Mouse (Mus musculus) T-helper 17 cell (primary cell): ENCODE data around the gene Srp9.

Source experiments
- in situ Hi-C, 2 experiments: fragments of 300-600 bp; cut with MboI, MseI; formaldehyde crosslinking; loops; 1 replicate in 1 of 2; 2 replicates in 1 of 2; pipeline ENCODE4 v1.15.1; 2025; ENCODE audit warnings: high pct_unique_total_duplicates in 2 of 2

The Srp9 gene

GRCm38 (mm10) chr1:182103436-182103835 lies 21.1 kb upstream of the Srp9 start:
- in situ Hi-C loops, result no loop called here

- in situ Hi-C loops, result no loop called here
These were observed 19.5 kb upstream of the Srp9 start for GRCm38 (mm10) chr1:182105023-182105422.

DNA sequence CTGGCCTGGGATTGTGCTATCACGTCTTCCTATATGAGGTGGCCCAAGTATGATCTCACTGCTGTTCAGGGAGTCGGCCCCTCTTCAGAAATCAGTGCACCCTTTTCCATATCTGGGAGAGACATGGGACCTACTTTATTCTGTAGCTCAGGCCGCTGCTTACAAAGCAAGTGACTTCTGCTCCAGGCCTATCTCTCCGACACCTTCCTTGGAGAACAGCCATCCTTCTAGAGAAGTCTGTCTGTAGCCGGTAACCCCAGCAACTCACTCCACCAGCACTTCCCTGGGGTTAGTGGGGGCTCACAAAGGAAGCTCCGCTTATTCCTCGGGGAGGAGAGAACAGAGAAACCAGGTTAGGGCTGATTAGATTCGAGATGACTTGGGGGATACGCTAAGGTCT lies 17.3 kb upstream of the Srp9 start:
- in situ Hi-C loops, result no loop called here

GRCm38 (mm10) chr1:182108397-182109099 lies 16.0 kb upstream of the Srp9 start:
- in situ Hi-C loops, result no loop called here

DNA sequence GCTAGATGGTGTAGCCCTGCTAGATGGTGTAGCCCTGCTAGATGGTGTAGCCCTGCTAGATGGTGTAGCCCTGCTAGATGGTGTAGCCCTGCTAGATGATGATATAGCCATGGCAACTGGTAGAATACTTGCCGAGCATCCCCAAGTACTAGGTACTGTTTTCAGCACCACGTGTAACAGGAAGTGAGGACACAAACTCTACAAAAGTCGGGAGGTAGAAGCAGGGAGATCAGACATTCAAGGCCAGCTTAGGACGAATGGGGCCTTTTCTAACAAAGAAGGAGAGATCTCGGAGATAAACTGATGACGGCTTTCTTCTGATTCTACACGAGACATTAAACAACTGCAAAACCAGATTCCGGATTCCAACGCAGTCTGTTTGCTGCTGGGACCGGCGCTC lies 14.4 kb upstream of the Srp9 start:
- in situ Hi-C loops, result no loop called here

DNA sequence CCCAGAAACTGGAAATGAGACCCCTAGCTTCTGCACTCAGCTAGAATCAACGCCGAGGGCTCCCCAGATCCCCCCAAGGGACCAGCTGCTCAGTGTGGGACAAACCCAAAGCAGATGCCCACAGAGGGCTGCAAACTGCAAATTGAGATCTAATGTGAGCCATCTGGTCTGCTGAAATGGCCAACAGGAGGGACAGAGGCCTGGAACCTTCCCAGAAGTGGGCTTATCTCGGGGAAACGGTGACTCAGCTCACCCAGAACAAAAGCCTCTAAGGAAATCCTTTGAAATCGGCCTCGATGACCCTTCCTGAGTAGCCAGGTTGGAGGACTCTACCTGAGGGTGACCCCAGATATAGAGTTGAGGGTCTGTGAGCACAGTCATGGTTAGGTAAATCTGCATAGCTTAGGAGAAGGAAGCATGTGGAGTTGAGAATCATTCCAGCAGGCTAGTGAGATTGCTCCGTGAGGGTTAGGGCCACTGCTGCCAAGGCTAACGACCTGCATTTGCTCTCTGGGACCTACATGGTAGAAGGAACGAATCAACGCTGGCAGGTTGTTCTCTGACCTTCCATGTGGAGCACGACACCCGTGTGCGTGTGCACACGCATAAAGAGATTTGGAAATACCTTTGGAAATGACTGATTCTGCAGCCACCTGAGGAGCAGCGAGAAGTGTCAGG lies 13.7 kb upstream of the Srp9 start:
- in situ Hi-C loops, result no loop called here

DNA sequence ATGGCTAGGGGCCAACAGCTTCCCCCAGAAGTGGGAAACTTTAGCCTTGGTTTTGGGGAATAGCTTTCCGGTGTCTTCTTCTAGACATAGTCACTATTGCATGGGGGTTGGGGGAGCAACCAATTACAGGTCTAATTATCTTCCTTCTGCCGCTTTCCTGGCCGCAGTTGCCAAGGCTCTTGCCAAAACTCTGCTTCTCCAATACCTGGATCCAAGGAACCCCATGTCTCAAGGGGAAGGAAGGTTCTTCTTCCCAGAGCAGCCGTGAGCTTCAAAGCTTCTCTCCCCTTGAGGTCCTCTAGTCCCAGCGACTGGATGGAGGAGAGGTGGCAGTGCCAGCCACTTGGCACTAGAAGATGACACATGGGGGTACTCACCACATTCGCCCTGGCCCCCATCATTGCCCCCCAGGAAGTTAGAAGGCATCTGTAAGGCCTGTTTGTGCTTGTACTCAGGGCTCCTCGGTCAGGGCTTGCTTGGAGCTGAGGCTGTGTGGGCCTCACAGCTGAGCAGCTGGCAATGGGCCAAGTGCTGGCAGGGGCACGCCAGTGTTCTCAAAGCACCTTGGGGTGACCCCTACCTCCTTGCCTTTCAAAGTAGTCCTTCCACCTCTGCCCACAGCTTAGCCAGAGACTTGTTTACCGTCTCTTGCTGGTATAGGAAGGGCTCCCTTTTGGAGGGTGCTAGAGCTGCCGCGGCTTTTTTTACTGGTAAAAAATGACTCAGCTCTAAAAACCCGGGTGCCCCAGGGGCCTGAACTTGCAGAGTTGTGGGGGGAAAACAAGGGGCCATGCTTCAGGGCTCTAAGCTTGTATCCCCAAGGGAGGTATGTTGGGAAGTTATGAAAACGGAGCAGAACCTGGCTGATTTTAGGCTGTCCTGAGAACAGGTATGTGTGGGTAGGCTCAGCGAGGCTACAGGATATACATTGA lies 12.9 kb upstream of the Srp9 start:
- in situ Hi-C loops, result no loop called here

DNA sequence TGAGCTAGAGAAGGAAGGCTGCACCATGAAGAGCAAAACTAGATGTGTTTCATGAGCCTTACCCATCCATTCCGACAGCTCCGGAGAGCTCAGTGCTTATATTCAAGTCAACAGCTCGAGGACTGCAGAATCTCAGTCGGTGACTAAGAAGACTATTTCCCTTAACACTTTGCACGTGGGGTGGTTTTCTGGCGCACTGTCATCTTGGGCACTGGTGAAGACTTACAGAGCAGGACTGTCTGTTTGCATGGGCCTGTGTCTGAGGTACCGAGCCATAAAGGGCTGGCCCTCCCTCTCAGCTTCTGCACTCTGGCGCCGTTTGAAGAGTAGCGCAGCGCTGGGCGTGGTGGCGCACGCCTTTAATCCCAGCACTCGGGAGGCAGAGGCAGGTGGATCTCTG lies 12.2 kb upstream of the Srp9 start:
- in situ Hi-C loops, result no loop called here

DNA sequence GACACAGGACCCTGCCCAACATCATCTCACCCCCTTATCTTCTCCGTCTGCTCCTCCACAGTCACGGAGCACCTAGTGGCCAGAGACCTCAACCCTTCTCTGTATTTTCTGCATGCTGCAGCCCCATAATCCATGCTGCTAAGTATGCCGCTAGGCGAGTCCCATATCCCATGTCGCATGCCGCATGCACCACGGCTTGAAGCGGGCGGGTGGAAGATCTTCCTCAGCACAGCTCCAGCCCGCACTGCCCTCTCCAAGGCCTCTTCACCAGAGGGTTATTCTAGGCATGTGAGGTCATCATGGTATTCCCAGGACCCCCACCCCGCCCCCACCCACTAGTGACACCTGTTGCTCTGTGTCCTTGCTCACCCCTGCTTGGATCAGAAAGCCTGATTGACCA lies 11.4 kb upstream of the Srp9 start:
- in situ Hi-C loops, result no loop called here

GRCm38 (mm10) chr1:182113587-182114500 lies 10.7 kb upstream of the Srp9 start:
- in situ Hi-C loops, result no loop called here

DNA sequence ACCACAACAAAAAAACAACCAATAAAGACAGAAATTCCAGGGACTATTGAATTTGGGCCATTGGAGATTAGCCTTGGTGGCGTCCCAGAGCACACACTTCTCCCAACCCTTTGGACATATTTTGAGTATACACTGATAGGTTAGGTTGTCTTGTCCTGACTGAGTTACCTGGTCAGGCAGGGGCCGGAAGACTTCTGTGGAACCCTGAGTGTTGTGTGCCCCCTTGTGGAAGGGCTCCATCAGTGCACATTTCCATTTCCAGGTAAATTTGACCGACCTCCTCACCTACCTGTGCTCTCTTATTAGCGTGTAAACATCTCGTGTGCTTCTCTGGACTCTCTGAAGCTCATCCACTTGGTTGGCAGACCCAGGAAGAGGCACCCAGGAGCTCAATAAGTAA lies 9.3 kb upstream of the Srp9 start:
- in situ Hi-C loops, result loop anchor here (5.0 kb wide), 1 partner anchor 228 kb away; no protein-coding TSS in a partner anchor

- in situ Hi-C loops, result loop anchor here (5.0 kb wide), 1 partner anchor 229 kb away; no protein-coding TSS in a partner anchor
These were observed 8.7 kb upstream of the Srp9 start for GRCm38 (mm10) chr1:182115651-182116408.

DNA sequence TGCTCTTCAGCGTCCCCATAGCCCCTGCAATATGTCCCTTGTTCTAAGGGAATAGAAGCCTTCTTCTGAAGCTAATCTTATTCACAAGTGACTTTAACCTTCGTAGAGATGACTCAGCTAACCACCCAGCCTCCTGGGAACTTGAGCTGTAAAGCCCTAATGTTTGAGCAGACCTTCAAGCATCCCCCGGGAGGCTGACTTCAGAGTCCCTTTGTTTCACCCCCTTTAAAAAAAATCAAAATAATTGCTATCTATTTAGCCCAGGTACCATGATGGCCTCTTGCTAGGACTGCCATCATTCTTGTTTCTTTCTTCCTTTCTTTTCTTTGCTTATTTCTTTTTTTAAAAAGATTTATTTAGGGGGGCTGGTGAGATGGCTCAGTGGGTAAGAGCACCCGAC lies 2.1 kb upstream of the Srp9 start:
- in situ Hi-C loops, result loop anchor here in 1 of 2 experiments (5.0 kb wide), 1 partner anchor 100 kb away; no protein-coding TSS in a partner anchor

- in situ Hi-C loops, result loop anchor here in 1 of 2 experiments (5.0 kb wide), 1 partner anchor 103 kb away; no protein-coding TSS in a partner anchor
These were observed 409 bp downstream of the Srp9 start for GRCm38 (mm10) chr1:182124924-182125368.

DNA sequence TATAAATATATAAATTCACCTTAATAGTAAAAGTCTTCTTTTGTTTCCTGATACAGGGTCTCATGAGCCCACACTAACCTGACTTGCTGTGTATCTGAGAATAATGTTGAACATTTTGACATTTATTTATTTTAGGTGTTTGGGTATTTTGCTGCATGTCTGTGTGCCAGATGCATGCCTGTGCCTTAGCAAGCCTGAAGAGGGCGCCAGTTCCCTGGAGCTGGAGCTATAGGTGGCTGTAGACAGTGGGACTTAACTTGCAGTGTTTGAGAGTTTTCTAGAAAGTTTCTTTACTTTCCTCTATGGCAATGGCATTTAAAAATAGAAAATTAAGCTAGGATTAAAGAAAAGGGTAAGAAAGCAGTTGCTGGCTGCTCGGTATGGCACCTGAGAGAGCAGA lies 6.3 kb downstream of the Srp9 start:
- in situ Hi-C loops, result loop anchor here in 1 of 2 experiments (10.0 kb wide), 1 partner anchor 1174 kb away; no protein-coding TSS in a partner anchor

DNA sequence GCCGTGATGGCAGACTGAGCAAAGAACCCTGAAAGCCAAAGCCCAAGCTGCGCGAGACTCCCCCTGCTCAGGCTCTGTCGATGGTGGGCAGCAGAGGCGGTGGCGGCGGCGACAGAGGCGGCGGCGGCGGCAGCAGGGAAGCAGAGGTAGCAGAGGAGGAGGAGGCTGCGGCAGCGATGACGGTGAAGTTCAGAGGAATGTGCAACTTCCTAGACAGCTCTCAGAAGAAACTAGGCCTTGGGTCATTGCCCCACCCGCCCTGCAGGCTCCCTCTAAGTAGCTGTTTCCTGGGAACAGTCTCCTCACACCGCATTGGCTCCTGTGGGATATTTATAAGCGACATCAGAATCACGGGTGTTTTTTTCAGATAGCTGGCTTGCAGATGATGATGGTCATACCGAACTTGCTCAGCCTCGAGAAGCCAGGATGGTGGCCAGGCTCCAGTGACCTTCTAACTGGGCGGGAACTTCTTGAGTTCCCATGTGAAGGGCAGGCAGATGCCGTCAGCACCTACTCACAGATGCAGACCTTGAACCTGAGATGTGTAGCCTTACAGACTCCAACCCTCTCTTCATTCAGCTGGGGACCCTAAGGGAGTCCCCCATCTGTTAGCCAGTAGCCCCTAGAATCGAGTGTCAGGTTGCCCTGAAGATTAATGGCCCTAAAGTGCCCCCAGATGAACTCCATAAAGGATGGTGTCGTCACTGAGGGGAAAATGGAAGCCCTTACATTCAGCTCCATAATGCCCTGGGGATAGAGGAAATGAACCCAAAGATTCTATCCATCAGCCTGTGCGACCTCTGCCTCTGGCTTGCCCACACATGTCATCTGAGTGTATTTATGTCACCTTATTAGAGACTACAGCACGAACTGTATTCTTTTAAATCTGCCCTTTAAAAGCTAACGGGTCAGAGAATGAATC lies 12.9 kb downstream of the Srp9 start:
- in situ Hi-C loops, result loop anchor here in 1 of 2 experiments (10.0 kb wide), 1 partner anchor 1167 kb away; no protein-coding TSS in a partner anchor

DNA sequence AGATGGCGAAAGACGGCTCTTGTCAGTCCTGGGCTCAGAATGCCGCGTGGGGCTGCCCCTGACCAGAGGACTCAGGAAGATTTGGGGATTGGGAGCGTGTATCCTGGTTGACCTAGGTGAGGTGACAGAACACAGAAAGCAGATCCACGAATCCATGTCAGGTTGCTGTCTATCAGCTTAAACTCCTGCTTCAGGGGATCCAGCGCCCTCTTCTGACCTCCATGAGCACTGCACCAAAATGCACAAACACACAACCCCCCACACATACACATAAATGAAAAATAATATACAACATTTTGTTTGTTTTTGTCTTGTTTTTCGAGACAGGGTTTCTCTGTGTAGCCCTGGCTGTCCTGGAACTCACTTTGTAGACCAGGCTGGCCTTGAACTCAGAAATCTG lies 13.6 kb downstream of the Srp9 start:
- in situ Hi-C loops, result loop anchor here in 1 of 2 experiments (10.0 kb wide), 1 partner anchor 1167 kb away; no protein-coding TSS in a partner anchor

GRCm38 (mm10) chr1:182139937-182140336 lies 15.4 kb downstream of the Srp9 start:
- in situ Hi-C loops, result loop anchor here (5.0 to 10.0 kb wide), 4 partner anchors 253 to 1165 kb away; no protein-coding TSS in a partner anchor
